18 mouse cellular contexts compared by ENCODE assay signal in genomic region chr3:157192021-157192420, GRCm38 (mm10).
"Had no signal": no experiment of that assay in that cellular context is flagged by ENCODE, and none has a peak within 500 bp of the region (broad histone marks: within the 10 kb centered on the region; RNA-seq: fewer than 3 reads in every experiment).

No protein-coding gene starts in this region.

- DNase-seq: liver, postnatal 0 days; lung, adult 2 months; lung, postnatal 14 days; lung, postnatal 36 days; right cerebral cortex, postnatal 25 days; thymus, adult 18-20 months; thymus, postnatal 14 days; thymus, postnatal 36 days had no signal

- H3K4me3 ChIP-seq: lung, embryonic 15.5 days; megakaryocyte, embryonic 14.5 days; midbrain, embryonic 13.5 days; midbrain, embryonic 15.5 days; neural tube, embryonic 12.5 days; stomach, embryonic 15.5 days had no signal

- H3K9me3 ChIP-seq: lung, embryonic 15.5 days; megakaryocyte, embryonic 14.5 days; midbrain, embryonic 13.5 days; midbrain, embryonic 15.5 days; neural tube, embryonic 12.5 days; stomach, embryonic 15.5 days had no signal

- H3K27ac ChIP-seq: lung, embryonic 15.5 days; macrophage; midbrain, embryonic 13.5 days; midbrain, embryonic 15.5 days; neural tube, embryonic 12.5 days; stomach, embryonic 15.5 days; stomach, postnatal 0 days had no signal

- H3K4me2 ChIP-seq: lung, embryonic 15.5 days; midbrain, embryonic 11.5 days; midbrain, embryonic 13.5 days; midbrain, embryonic 15.5 days; neural tube, embryonic 12.5 days; stomach, embryonic 15.5 days had no signal

- H3K27me3 ChIP-seq: lung, embryonic 15.5 days; megakaryocyte, embryonic 14.5 days; midbrain, embryonic 13.5 days; midbrain, embryonic 15.5 days; neural tube, embryonic 12.5 days; stomach, embryonic 15.5 days had no signal

- ATAC-seq: liver, postnatal 0 days; lung, postnatal 0 days; midbrain, embryonic 13.5 days; midbrain, embryonic 15.5 days had no signal

- H3K36me3 ChIP-seq: lung, embryonic 15.5 days; midbrain, embryonic 13.5 days; midbrain, embryonic 15.5 days; neural tube, embryonic 12.5 days; stomach, embryonic 15.5 days had no signal

- H3K4me1 ChIP-seq: megakaryocyte, embryonic 14.5 days; neural tube, embryonic 12.5 days; stomach, embryonic 15.5 days had no signal

- H3K9ac ChIP-seq: liver, postnatal 0 days; lung, embryonic 15.5 days; midbrain, embryonic 13.5 days; midbrain, embryonic 15.5 days; neural tube, embryonic 12.5 days; stomach, embryonic 15.5 days had no signal
